Mouse (Mus musculus): ENCODE measurements at regions not wholly inside any gene's neighbourhood (a gene's known extent, or its start where the extent isn't known, plus 50 kb on each side); places are given as distances from the start of the nearest gene placed in this dataset.
A peak's percentile ranks its signal among the peaks of the same experiment; 100 is the strongest.

DNA sequence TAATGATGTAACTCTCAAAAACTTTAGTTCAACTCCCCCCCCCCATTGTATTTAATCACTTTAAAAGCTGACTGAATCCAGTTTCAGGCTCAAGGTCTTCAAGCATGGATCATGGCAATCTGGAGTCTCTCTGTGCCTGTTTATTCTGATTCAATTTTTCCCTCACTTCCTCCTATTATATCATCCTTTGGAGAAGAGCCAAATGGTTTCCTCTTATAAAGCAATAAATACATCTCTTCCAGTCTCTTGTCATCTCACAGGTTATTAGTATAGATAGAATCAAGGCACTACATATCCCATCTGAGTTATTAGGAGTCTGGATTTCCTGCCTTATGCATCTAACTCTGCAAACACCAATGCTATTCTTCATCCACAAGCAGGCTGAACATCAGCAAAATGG, 530.2 kb upstream of the Pdcd1 start:
- Histone ChIP-seq H3K27ac (ENCODE audit: low read length) (no peak overlapping the region), H3K9ac (ENCODE audit: low read depth, low read length) (no peak overlapping the region), H3K4me2 (ENCODE audit: low read length) (no peak overlapping the region), H3K27me3 (ENCODE audit: control insufficient read depth, insufficient read depth, low read depth, low read length) (no peaks in the 10 kb centered on the region), H3K9me3 (replicated peaks; ENCODE audit: control insufficient read depth, low read length, poor library complexity, severe bottlenecking) (0 out of 2 replicates have a peak, but pooled peaks cover 3% of the 10 kb centered on the region), H3K36me3 (ENCODE audit: control insufficient read depth, insufficient read depth, low read length) (no peaks in the 10 kb centered on the region), H3K4me3 (ENCODE audit: low read depth, low read length) (no peak overlapping the region), H3K4me1 (ENCODE audit: control insufficient read depth, insufficient read depth, low read length) (no peaks in the 10 kb centered on the region)
- no peak for ATAC-seq

DNA sequence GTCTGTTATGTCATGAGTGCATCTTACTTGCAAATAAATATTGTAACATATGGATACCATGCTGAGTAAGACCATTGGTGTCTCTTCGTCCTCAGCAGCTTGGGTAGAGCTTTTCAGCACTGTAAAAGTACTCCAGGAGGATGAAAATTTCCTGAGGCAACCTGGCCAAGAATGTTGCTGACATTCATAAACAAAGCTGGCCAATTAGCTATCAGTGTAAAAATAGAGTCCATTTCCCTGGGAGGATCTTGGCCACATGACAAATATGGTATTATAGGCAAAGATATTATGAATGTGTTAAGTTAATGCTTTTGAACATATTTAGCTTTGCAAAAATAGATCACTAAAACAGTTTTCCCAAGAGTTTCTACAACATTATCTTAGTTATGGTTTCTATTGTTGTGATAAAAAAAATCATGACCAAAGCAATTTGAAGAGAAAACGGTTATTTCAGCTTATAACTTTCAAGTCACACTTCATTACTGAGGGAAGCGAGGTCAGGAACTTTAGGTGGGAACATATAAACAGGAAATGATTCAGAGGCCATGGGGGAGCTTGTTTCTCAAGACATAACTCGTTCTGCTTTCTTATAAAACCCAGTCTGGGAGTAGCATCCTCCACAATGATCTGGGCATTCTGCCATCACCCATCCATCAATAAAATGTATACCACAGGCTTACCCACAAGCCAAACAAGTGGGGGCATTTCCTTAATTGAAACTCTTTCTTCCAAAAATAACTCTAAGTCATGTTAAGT, 529.5 kb upstream of the Pdcd1 start:
- whole genome bisulfite sequencing, result 72% methylated on average over 4 of the region's 4 CpGs
- no peaks in the 10 kb centered on the region for H3K4me1 ChIP-seq (ENCODE audit: control insufficient read depth, insufficient read depth, low read length)
- 0 out of 2 replicates have a peak, but pooled peaks cover 3% of the 10 kb centered on the region for H3K9me3 ChIP-seq (replicated peaks; ENCODE audit: control insufficient read depth, low read length, poor library complexity, severe bottlenecking)
- H3K4me2 ChIP-seq (ENCODE audit: low read length), result no peak overlapping the region
- no peaks in the 10 kb centered on the region for H3K36me3 ChIP-seq (ENCODE audit: control insufficient read depth, insufficient read depth, low read length)
- H3K27me3 ChIP-seq (ENCODE audit: control insufficient read depth, insufficient read depth, low read depth, low read length), result no peaks in the 10 kb centered on the region
- no peak overlapping the region for H3K4me3 ChIP-seq (ENCODE audit: low read depth, low read length)
- ATAC-seq, result no peak
- no peak overlapping the region for H3K9ac ChIP-seq (ENCODE audit: low read depth, low read length)
- H3K27ac ChIP-seq (ENCODE audit: low read length), result no peak overlapping the region

DNA sequence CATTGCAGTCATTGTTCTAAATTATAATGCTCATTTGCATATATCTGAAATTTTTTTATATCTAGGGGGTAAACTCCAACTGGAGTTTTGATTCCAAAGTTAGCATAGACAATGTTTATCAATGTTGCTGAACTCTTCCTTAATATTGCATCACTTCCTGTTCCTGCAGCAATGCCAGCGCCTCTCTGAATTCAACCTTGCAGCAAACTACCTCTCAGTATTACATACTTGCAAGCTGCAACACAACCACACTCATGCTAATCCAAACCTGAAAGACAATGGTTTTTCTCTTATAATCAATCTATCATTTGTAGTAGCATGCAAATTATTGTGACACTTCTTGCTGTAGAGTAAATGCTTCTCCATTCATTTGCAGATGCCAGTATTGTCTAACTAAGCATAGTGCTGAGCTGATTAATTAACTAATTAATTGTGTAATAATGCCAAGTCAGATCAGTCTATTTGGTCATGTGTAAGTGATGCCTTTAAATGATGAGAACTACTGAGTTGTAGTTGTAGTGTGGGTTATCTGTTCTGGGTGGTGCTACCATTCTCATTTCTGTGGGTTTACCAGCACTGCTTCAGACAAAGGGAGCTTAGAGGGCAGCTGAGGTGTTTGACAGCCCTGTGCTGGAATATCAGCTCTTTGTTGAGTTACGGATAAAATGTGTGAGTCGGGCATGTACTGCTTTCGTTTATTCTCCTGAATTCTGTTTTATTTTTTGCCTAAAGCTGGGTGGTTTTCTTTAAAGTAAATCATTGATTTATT, 480.6 kb upstream of the Pdcd1 start:
- peak; percentile 68; the same call in 1 of the 2 replicates for ATAC-seq
- 75% methylated on average over 4 of the region's 4 CpGs for WGBS
- H3K27ac ChIP-seq (ENCODE audit: low read length), result no peak overlapping the region

DNA sequence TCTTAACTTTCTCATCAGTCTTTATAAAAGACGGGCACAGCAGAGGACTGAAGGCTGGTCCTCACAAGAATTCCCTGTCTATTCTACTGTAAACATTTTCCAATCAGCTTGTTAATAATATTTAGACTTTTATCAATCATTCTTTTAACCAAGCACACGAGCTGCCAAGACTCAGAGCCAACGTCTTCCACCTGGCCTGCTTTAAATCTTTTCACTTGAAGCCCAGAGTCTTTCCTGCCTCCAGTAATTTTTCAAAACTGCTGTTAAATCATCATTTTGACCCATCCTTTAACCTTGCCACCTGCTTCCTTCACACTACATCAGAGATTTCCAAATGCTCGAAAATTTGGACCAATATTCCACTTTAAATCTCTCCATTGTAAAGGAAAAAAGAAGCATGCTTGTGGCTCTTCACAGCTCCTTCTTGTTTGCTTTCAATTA, 451.7 kb upstream of the Pdcd1 start:
- WGBS, result 60% methylated on average over 4 of the region's 4 CpGs

More for the DNA sequence above, 480.6 kb upstream of the Pdcd1 start:
- H3K36me3 ChIP-seq (ENCODE audit: control insufficient read depth, insufficient read depth, low read length), result no peaks in the 10 kb centered on the region
- H3K27me3 ChIP-seq (ENCODE audit: control insufficient read depth, insufficient read depth, low read depth, low read length), result no peaks in the 10 kb centered on the region
- H3K4me1 ChIP-seq (ENCODE audit: control insufficient read depth, insufficient read depth, low read length), result 0 out of 2 replicates have a peak, but pooled peaks cover 2% of the 10 kb centered on the region
- no peaks in the 10 kb centered on the region for H3K9me3 ChIP-seq (replicated peaks; ENCODE audit: control insufficient read depth, low read length, poor library complexity, severe bottlenecking)
- no peak overlapping the region for H3K4me3 ChIP-seq (ENCODE audit: low read depth, low read length)
- no peak overlapping the region for H3K9ac ChIP-seq (ENCODE audit: low read depth, low read length)
- H3K4me2 ChIP-seq (ENCODE audit: low read length), result no peak overlapping the region

DNA sequence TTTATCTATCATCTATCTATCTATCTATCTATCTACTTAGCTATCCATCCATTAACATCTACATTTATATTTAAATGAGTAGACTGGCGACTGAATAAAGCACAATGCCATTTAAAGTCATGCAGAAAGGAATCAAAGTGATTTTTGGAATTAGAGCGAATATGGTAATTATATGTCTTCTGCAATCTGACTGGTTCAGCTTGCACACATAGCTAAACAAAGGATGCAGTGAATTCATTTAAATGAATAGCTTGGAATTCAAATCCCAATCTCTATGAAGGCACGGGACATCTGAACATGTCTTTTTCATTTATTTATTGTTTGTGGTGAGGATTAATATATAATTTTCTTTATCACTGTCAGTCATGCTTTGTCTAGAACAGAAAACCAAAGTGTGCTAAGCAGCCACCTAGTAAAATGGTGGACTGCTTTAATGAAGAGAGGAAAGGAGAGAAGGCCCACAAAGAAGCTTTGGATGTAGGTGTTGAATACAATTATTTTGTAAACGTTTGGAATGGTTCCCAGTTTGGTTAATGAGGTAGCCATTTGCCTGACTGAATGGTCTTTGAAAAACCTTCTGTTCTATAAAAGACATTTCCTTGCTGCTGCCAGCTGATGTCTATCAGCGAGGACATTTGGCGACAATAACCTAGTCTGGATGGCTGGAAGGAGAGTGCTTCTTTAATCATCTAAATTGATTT, 451.2 kb upstream of the Pdcd1 start:
- Histone ChIP-seq H3K9me3 (replicated peaks; ENCODE audit: control insufficient read depth, low read length, poor library complexity, severe bottlenecking) (no peaks in the 10 kb centered on the region), H3K36me3 (ENCODE audit: control insufficient read depth, insufficient read depth, low read length) (no peaks in the 10 kb centered on the region), H3K27me3 (ENCODE audit: control insufficient read depth, insufficient read depth, low read depth, low read length) (no peaks in the 10 kb centered on the region), H3K4me3 (ENCODE audit: low read depth, low read length) (no peak overlapping the region), H3K27ac (ENCODE audit: low read length) (no peak overlapping the region), H3K9ac (ENCODE audit: low read depth, low read length) (no peak overlapping the region), H3K4me1 (ENCODE audit: control insufficient read depth, insufficient read depth, low read length) (no peaks in the 10 kb centered on the region), H3K4me2 (ENCODE audit: low read length) (no peak overlapping the region)
- 43% methylated on average over 6 of the region's 6 CpGs for WGBS
- ATAC-seq, result peak; percentile 77

More for the DNA sequence above, 451.7 kb upstream of the Pdcd1 start:
- Histone ChIP-seq H3K27me3 (ENCODE audit: control insufficient read depth, insufficient read depth, low read depth, low read length) (no peaks in the 10 kb centered on the region), H3K4me3 (ENCODE audit: low read depth, low read length) (no peak overlapping the region), H3K36me3 (ENCODE audit: control insufficient read depth, insufficient read depth, low read length) (no peaks in the 10 kb centered on the region), H3K4me2 (ENCODE audit: low read length) (no peak overlapping the region), H3K4me1 (ENCODE audit: control insufficient read depth, insufficient read depth, low read length) (no peaks in the 10 kb centered on the region), H3K27ac (ENCODE audit: low read length) (no peak overlapping the region), H3K9me3 (replicated peaks; ENCODE audit: control insufficient read depth, low read length, poor library complexity, severe bottlenecking) (no peaks in the 10 kb centered on the region), H3K9ac (ENCODE audit: low read depth, low read length) (no peak overlapping the region)
- no peak; the same call in 1 of the 2 replicates for ATAC-seq

DNA sequence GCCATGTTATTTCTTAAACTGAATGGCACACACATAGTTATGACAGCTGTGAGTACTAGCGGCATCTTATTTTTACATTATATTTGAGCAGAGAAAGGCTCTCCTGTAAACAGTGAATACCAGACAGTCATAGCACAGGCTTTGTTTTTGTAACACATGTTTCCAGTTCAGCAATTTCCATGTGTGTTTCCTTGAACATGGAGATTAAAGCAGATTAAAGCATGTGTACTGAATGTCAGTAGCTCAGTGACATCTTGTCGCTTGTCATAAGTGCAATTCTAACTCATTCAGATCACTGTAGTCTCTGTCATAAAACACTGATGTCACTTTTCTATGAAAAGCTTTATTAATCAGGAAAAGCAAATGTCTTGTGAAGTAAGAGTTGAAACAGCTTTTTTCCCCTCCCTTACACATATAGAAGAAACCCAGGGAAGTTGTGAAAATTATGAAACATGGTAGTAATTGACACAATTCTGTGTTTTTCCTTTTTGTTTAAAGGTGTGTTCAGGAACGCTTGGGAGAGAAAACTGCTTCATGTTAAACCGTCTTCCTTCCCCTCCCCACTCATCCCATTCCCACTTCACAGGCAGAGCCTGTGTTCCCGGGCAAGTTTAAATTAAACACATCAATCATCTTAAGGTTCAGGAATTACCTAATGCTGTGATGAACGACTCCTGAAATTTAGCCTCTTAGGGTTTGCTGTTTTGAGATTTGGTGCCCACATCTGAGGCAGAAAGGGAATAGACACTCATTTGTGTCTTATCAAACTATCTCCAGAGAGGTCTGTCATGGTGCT, 449.9 kb upstream of the Pdcd1 start:
- H3K27ac ChIP-seq (ENCODE audit: low read length), result no peak overlapping the region
- no peak overlapping the region for H3K9ac ChIP-seq (ENCODE audit: low read depth, low read length)
- H3K36me3 ChIP-seq (ENCODE audit: control insufficient read depth, insufficient read depth, low read length), result no peaks in the 10 kb centered on the region
- no peak overlapping the region for H3K4me3 ChIP-seq (ENCODE audit: low read depth, low read length)
- WGBS, result 65% methylated on average over 6 of the region's 6 CpGs
- no peaks in the 10 kb centered on the region for H3K27me3 ChIP-seq (ENCODE audit: control insufficient read depth, insufficient read depth, low read depth, low read length)
- no peaks in the 10 kb centered on the region for H3K4me1 ChIP-seq (ENCODE audit: control insufficient read depth, insufficient read depth, low read length)
- H3K4me2 ChIP-seq (ENCODE audit: low read length), result no peak overlapping the region
- no peak for ATAC-seq
- H3K9me3 ChIP-seq (replicated peaks; ENCODE audit: control insufficient read depth, low read length, poor library complexity, severe bottlenecking), result no peaks in the 10 kb centered on the region

DNA sequence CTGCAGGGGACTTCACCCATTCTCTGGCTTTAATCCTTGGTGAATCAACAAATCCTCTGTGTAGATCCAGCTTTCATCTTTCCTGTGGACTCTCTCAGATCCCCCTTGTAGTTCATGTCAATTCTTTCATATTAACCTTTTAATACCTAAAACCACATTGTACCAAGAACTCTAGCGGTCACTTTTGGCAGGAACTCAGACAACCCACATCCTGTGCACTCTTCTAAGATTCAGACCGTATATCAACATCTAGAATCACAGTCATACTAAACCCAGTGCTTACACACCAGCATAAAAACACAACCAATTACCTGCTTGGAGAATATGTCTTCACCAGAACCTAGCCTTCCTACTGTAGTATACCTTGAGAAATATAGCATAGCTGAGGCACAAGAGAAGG, 444.6 kb upstream of the Pdcd1 start:
- Histone ChIP-seq H3K9me3 (replicated peaks; ENCODE audit: control insufficient read depth, low read length, poor library complexity, severe bottlenecking) (no peaks in the 10 kb centered on the region), H3K4me1 (ENCODE audit: control insufficient read depth, insufficient read depth, low read length) (no peaks in the 10 kb centered on the region), H3K4me3 (ENCODE audit: low read depth, low read length) (no peak overlapping the region), H3K4me2 (ENCODE audit: low read length) (no peak overlapping the region), H3K36me3 (ENCODE audit: control insufficient read depth, insufficient read depth, low read length) (no peaks in the 10 kb centered on the region), H3K9ac (ENCODE audit: low read depth, low read length) (no peak overlapping the region), H3K27ac (ENCODE audit: low read length) (no peak overlapping the region), H3K27me3 (ENCODE audit: control insufficient read depth, insufficient read depth, low read depth, low read length) (no peaks in the 10 kb centered on the region)
- 90% methylated on average over 2 of the region's 2 CpGs for WGBS
- ATAC-seq, result no peak

DNA sequence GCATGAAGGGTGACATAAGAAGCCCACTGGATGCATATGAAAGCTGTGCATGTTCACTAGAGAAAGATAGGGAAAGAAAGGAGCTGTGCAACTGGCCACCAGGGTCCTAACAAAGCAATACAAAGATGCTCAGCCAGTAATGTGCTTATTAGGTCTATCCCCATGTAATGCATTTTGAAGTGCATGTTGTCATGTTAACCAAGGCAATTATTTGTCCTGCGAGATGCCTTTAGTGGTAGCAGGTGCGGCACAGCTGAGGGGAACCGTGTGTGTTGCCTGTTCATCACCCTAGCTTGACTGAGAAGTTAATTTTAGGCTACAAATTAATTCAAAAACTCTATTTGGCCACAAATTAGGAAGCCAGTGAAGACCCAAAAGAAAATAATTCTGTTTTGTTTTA, 444.0 kb upstream of the Pdcd1 start:
- Histone ChIP-seq H3K27me3 (ENCODE audit: control insufficient read depth, insufficient read depth, low read depth, low read length) (no peaks in the 10 kb centered on the region), H3K9ac (ENCODE audit: low read depth, low read length) (no peak overlapping the region), H3K9me3 (replicated peaks; ENCODE audit: control insufficient read depth, low read length, poor library complexity, severe bottlenecking) (no peaks in the 10 kb centered on the region), H3K4me3 (ENCODE audit: low read depth, low read length) (no peak overlapping the region), H3K4me2 (ENCODE audit: low read length) (no peak overlapping the region), H3K4me1 (ENCODE audit: control insufficient read depth, insufficient read depth, low read length) (no peaks in the 10 kb centered on the region), H3K27ac (ENCODE audit: low read length) (no peak overlapping the region), H3K36me3 (ENCODE audit: control insufficient read depth, insufficient read depth, low read length) (no peaks in the 10 kb centered on the region)
- no peak for ATAC-seq
- 78% methylated on average over 3 of the region's 3 CpGs for WGBS

Data from midbrain, embryonic 16.5 days (tissue).